Mouse (Mus musculus) neural tube, embryonic 14.5 days (tissue): Measurements from ENCODE around the gene Psme2. TPM values are rescaled to one million over a fixed set of nuclear protein-coding genes. Genes with fewer than 3 reads are reported as not detected.

ENCODE experiments used
- ATAC-seq: fragments of 200-750 bp; cut with Nextera tagmentation; 2 replicates; pipeline ENCODE4 v1.8.0; 2017; ENCODE audit warnings: low read depth, mild to moderate bottlenecking, moderate TSS enrichment, moderate library complexity
- H3K27ac ChIP-seq: fragments of 300-500 bp; sonication (generic); 2 replicates; pipeline ENCODE4 v1.5.1; 2014; ENCODE audit warnings: low read depth, mild to moderate bottlenecking, control low read depth, low read length, moderate library complexity, mixed read lengths
- H3K27me3 ChIP-seq: fragments of 300-500 bp; sonication (generic); 2 replicates; pipeline ENCODE4 v1.6.1; 2014; ENCODE audit warnings: low read length; ENCODE audit not compliant: control insufficient read depth, insufficient read depth
- H3K36me3 ChIP-seq: fragments of 300-500 bp; sonication (generic); 2 replicates; pipeline ENCODE4 v1.6.1; 2014; ENCODE audit warnings: low read length, mixed read lengths; ENCODE audit not compliant: control insufficient read depth, insufficient read depth
- H3K4me1 ChIP-seq: fragments of 300-500 bp; sonication (generic); 2 replicates; pipeline ENCODE4 v1.6.1; 2014; ENCODE audit warnings: low read length; ENCODE audit not compliant: control insufficient read depth, insufficient read depth
- H3K4me2 ChIP-seq: fragments of 300-500 bp; sonication (generic); 2 replicates; pipeline ENCODE4 v1.6.1; 2014; ENCODE audit warnings: mild to moderate bottlenecking, low read depth, low read length, control low read depth
- H3K4me3 ChIP-seq: fragments of 300-500 bp; sonication (generic); 2 replicates; pipeline ENCODE4 v1.5.1; 2014; ENCODE audit warnings: low read depth, low read length, control low read depth, mixed read lengths
- H3K9ac ChIP-seq: fragments of 300-500 bp; sonication (generic); replicated peaks from 2 replicates; pipeline ENCODE4 v1.6.1; 2014; ENCODE audit warnings: low read depth, mild to moderate bottlenecking, control low read depth, low read length, mixed read lengths
- H3K9me3 ChIP-seq: fragments of 300-500 bp; sonication (generic); 2 replicates; pipeline ENCODE4 v1.6.1; 2016; ENCODE audit warnings: low read length; ENCODE audit not compliant: control insufficient read depth
- WGBS: fragments of 180-500 bp; shearing (Covaris S2); extraction: QIAGEN DNeasy Blood & Tissue Kit; methylation state at CpG from one replicate; pipeline ENCODE4 v1.1.7; 2014; 5-methylcytosine and 5-hydroxymethylcytosine counted together
- polyA plus RNA-seq: library from polyadenylated mRNA; unstranded; fragments of >200 nt; fragmentation: Nextera tagmentation; extraction: Ambion mirVana; gene quantifications from 2 replicates; pipeline ENCODE4 v1.2.1, GENCODE M21; 2014

Gene Psme2
- 162 and 184 TPM in 2 replicates for polyA plus RNA-seq

DNA sequence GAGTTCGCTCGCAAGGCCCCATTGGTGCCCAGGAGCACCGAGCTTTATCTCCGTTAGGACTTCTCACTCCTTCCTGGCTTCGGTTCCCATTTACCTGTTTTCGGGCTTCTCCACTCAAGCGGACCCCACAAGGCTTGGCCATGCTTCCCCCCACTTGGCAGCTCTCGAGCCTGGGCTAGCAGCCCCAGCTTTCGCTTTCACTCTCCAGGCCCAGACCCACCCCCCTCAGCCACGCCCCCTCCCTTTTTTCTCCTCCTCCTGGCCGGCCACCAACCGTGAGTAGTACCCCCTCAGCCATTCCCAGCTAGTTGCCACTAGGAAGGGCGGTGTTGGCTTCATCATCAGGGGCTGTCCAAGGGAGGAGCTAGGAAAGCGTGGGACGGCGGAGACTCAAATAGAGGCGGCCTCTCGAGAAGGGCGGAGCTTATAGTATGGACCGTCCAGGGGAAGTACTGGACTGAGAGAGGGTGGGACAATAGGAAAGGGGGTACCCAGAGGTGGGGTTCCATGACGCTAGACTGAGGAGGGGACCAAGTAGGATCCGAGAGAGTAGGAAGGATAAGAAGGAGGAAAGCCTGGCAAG is at the start of gene Psme2:
TSS of gene Psme2 (minus strand) at position 366 of the 583 bp plus-strand sequence.
- H3K9ac ChIP-seq: peak within 1 kb of the TSS; percentile 83
- H3K36me3 ChIP-seq: peaks cover 19% of the 10 kb centered on the region
- peak within 1 kb of the TSS; percentile 93 for H3K27ac ChIP-seq
- no peaks in the 10 kb centered on the region for H3K9me3 ChIP-seq
- H3K27me3 ChIP-seq: no peaks in the 10 kb centered on the region
- ATAC-seq: peak; percentile 95
- H3K4me1 ChIP-seq: peaks cover 22% of the 10 kb centered on the region
- H3K4me3 ChIP-seq: peak within 1 kb of the TSS; percentile 91
- WGBS: under 1% methylated on average over 22 of the region's 22 CpGs
- peak within 1 kb of the TSS; percentile 96 for H3K4me2 ChIP-seq

- WGBS: 93% methylated on average over 9 of the region's 9 CpGs
- Histone ChIP-seq H3K4me1 (peaks cover 13% of the 10 kb centered on the region; the same call in 1 of the 2 replicates), H3K27ac (no peak within 1 kb of the TSS), H3K4me3 (no peak within 1 kb of the TSS), H3K27me3 (no peaks in the 10 kb centered on the region), H3K9me3 (no peaks in the 10 kb centered on the region), H3K9ac (no peak within 1 kb of the TSS), H3K36me3 (peaks cover 32% of the 10 kb centered on the region), H3K4me2 (no peak within 1 kb of the TSS)
- no peak for ATAC-seq
These were observed 46.9 kb upstream of the Psme2 start, which contains the start of gene Gm49378 for GRCm38 (mm10) chr14:55637795-55638194. TSS of gene Gm49378 (minus strand) at chr14:55637895.

- Histone ChIP-seq H3K4me2 (peak within 1 kb of the TSS; percentile 95), H3K9me3 (no peaks in the 10 kb centered on the region), H3K27ac (peak within 1 kb of the TSS; percentile 72), H3K27me3 (no peaks in the 10 kb centered on the region), H3K4me3 (peak within 1 kb of the TSS; percentile 54), H3K9ac (peak within 1 kb of the TSS; percentile 58), H3K4me1 (peaks cover 8% of the 10 kb centered on the region; the same call in 1 of the 2 replicates), H3K36me3 (peaks cover 52% of the 10 kb centered on the region)
- 2% methylated on average over 30 of the region's 33 CpGs for WGBS
- ATAC-seq: peak; percentile 93
These were observed 44.7 kb upstream of the Psme2 start, which contains the start of gene Ipo4 for GRCm38 (mm10) chr14:55635523-55636007. TSS of gene Ipo4 (minus strand) at chr14:55635957.

DNA sequence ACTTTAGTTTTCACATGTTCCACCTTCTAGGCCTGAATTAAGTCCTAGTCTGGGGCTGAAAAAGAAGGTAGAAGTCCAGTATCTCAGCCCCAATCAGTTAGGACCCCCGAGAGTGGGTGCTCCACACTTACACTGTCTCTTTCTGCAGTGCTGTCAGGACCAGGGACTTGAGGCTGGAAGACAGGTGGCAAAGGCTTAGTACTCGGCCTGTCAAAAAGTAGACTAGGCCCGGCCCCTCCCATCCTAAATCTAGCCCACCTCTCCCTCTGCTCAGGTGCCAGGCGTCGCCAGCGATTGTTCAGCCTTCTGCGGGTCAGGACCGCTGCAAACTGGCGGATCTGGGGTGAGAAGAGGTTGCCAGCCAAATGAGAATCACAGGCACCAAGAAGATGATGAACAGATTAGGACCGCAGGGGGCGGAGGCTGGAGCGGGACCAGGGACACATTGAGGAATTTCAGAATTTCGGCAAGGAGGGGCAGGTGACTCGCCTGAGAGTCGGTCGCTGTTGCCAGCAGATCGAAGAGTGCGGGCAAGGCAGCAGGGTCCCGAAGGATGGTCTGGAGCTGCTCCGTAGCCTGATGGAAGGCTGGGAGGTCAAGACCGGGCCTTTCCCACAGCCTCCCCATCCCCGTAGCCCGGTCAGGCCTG is 44.1 kb upstream of the Psme2 start:
- Histone ChIP-seq H3K36me3 (peaks cover 54% of the 10 kb centered on the region), H3K9ac (peak overlapping the region; percentile 58), H3K4me2 (peak overlapping the region; percentile 95), H3K9me3 (no peaks in the 10 kb centered on the region), H3K27ac (peak overlapping the region; percentile 72), H3K27me3 (no peaks in the 10 kb centered on the region), H3K4me3 (peak overlapping the region; percentile 54), H3K4me1 (peaks cover 8% of the 10 kb centered on the region; the same call in 1 of the 2 replicates)
- no peak; the same call in none of the 2 replicates for ATAC-seq
- WGBS: 3% methylated on average over 23 of the region's 23 CpGs

DNA sequence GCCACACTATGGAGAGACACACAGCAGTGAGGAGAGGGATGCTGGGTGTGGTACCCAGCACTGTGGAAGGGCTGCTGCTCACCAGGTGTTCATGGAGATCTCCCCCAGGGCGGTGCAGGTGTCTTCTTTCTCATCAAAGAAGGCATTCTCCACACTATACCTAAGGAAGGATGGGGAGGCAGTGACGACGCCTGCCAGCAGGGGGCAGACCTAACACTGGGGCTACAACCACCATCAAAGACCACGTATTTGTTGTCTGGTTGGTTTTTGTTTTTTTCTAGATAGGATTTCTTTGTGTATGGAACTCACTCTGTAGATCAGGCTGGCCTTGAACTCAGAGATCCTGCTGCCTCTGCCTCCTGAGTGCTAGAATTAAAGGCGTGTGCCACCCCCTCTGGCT is 38.4 kb upstream of the Psme2 start:
- H3K36me3 ChIP-seq: peaks cover 88% of the 10 kb centered on the region
- no peaks in the 10 kb centered on the region for H3K27me3 ChIP-seq
- ATAC-seq: no peak
- no peak overlapping the region for H3K27ac ChIP-seq
- H3K4me2 ChIP-seq: no peak overlapping the region
- H3K9me3 ChIP-seq: no peaks in the 10 kb centered on the region
- no peak overlapping the region for H3K9ac ChIP-seq
- 50% methylated on average over 5 of the region's 5 CpGs for WGBS
- H3K4me1 ChIP-seq: peaks cover under 1% of the 10 kb centered on the region; the same call in 1 of the 2 replicates
- H3K4me3 ChIP-seq: no peak overlapping the region

GRCm38 (mm10) chr14:55628077-55628827 is 37.3 kb upstream of the Psme2 start:
- ATAC-seq: no peak

GRCm38 (mm10) chr14:55618486-55619195 is 27.7 kb upstream of the Psme2 start:
- H3K9me3 ChIP-seq: no peaks in the 10 kb centered on the region
- no peaks in the 10 kb centered on the region for H3K27me3 ChIP-seq
- no peak overlapping the region for H3K9ac ChIP-seq
- peak; percentile 38; the same call in 1 of the 2 replicates for ATAC-seq
- H3K4me1 ChIP-seq: no peaks in the 10 kb centered on the region
- H3K4me3 ChIP-seq: peak overlapping the region; percentile 11; the same call in 1 of the 2 replicates
- WGBS: 52% methylated on average over 22 of the region's 22 CpGs
- peak overlapping the region; percentile 2; the same call in 1 of the 2 replicates for H3K4me2 ChIP-seq
- no peaks in the 10 kb centered on the region; the same call in 1 of the 2 replicates for H3K36me3 ChIP-seq
- no peak overlapping the region for H3K27ac ChIP-seq

More at GRCm38 (mm10) chr14:55628077-55628827, 37.3 kb upstream of the Psme2 start:
- WGBS: 83% methylated on average over 27 of the region's 27 CpGs
- H3K4me2 ChIP-seq: no peak overlapping the region
- H3K9ac ChIP-seq: no peak overlapping the region
- H3K4me3 ChIP-seq: no peak overlapping the region
- H3K27me3 ChIP-seq: no peaks in the 10 kb centered on the region
- no peaks in the 10 kb centered on the region for H3K4me1 ChIP-seq
- no peak overlapping the region for H3K27ac ChIP-seq
- no peaks in the 10 kb centered on the region for H3K9me3 ChIP-seq
- peaks cover 85% of the 10 kb centered on the region for H3K36me3 ChIP-seq

GRCm38 (mm10) chr14:55617822-55618221 is 26.9 kb upstream of the Psme2 start, which contains the start of gene Rec8:
TSS of gene Rec8 (plus strand) at chr14:55618037.
- Histone ChIP-seq H3K4me2 (peak within 1 kb of the TSS; percentile 26; the same call in 1 of the 2 replicates), H3K9ac (no peak within 1 kb of the TSS), H3K4me3 (peak within 1 kb of the TSS; percentile 11; the same call in 1 of the 2 replicates), H3K36me3 (no peaks in the 10 kb centered on the region), H3K27ac (no peak within 1 kb of the TSS), H3K27me3 (no peaks in the 10 kb centered on the region), H3K9me3 (no peaks in the 10 kb centered on the region), H3K4me1 (no peaks in the 10 kb centered on the region)
- ATAC-seq: peak; percentile 81
- 30% methylated on average over 21 of the region's 21 CpGs for WGBS
